Mouse (Mus musculus): ENCODE results near the gene Gm2897. TPM values are rescaled to one million over a fixed set of nuclear protein-coding genes. Genes with fewer than 3 reads are reported as not detected.
"Not testable (repeated sequence)": the region's sequence is repeated elsewhere in the genome, so short reads cannot be mapped to it uniquely, and the experiment has no call there.

Gene Gm2897
- not detected for polyA plus RNA-seq (2012; fragmentation: generic; extraction: Trizol)

- not testable (repeated sequence) for H3K4me2 ChIP-seq (ENCODE audit: low read depth); H3K36me3 ChIP-seq (ENCODE audit: control insufficient read depth, insufficient read depth); H3K4me3 ChIP-seq; H3K27me3 ChIP-seq (ENCODE audit: control insufficient read depth, insufficient read depth, insufficient read length); H3K79me2 ChIP-seq (ENCODE audit: control insufficient read depth, insufficient read depth); H3ac ChIP-seq (ENCODE audit: control insufficient read depth, insufficient read length)
Measured at GRCm38 (mm10) chr14:3048727-3049512, at the start of gene Gm2897. TSS of gene Gm2897 (plus strand) at chr14:3049285.

- H3K27me3 ChIP-seq (ENCODE audit: control insufficient read depth, insufficient read depth, insufficient read length); H3ac ChIP-seq (ENCODE audit: control insufficient read depth, insufficient read length); H3K36me3 ChIP-seq (ENCODE audit: control insufficient read depth, insufficient read depth); H3K4me2 ChIP-seq (ENCODE audit: low read depth); H3K4me3 ChIP-seq; H3K79me2 ChIP-seq (ENCODE audit: control insufficient read depth, insufficient read depth): not testable (repeated sequence)
Measured at GRCm38 (mm10) chr14:3029702-3030101, 19.4 kb upstream of the Gm2897 start, which contains the start of gene Gm2888. TSS of gene Gm2888 (plus strand) at chr14:3030002.

- not testable (repeated sequence) for H3K4me2 ChIP-seq (ENCODE audit: low read depth); H3ac ChIP-seq (ENCODE audit: control insufficient read depth, insufficient read length); H3K79me2 ChIP-seq (ENCODE audit: control insufficient read depth, insufficient read depth); H3K27me3 ChIP-seq (ENCODE audit: control insufficient read depth, insufficient read depth, insufficient read length); H3K4me3 ChIP-seq; H3K36me3 ChIP-seq (ENCODE audit: control insufficient read depth, insufficient read depth)
Measured at GRCm38 (mm10) chr14:3049513-3049800, 372 bp downstream of the Gm2897 start.

GRCm38 (mm10) chr14:3050087-3050486 is 1.0 kb downstream of the Gm2897 start:
- not testable (repeated sequence) for H3K4me3 ChIP-seq; H3K79me2 ChIP-seq (ENCODE audit: control insufficient read depth, insufficient read depth); H3K4me2 ChIP-seq (ENCODE audit: low read depth); H3ac ChIP-seq (ENCODE audit: control insufficient read depth, insufficient read length); H3K36me3 ChIP-seq (ENCODE audit: control insufficient read depth, insufficient read depth); H3K27me3 ChIP-seq (ENCODE audit: control insufficient read depth, insufficient read depth, insufficient read length)

- H3K79me2 ChIP-seq (ENCODE audit: control insufficient read depth, insufficient read depth); H3ac ChIP-seq (ENCODE audit: control insufficient read depth, insufficient read length); H3K4me2 ChIP-seq (ENCODE audit: low read depth); H3K36me3 ChIP-seq (ENCODE audit: control insufficient read depth, insufficient read depth); H3K4me3 ChIP-seq; H3K27me3 ChIP-seq (ENCODE audit: control insufficient read depth, insufficient read depth, insufficient read length): not testable (repeated sequence)
Measured at GRCm38 (mm10) chr14:3116051-3116450, 67.0 kb downstream of the Gm2897 start.

Other genes with a start within 250 kb of the Gm2897 start
- not detected for gene Gm2888, start 19.3 kb upstream of the Gm2897 start, polyA plus RNA-seq (2012; fragmentation: generic; extraction: Trizol)
- not detected for gene Gm10340, start 84.7 kb downstream of the Gm2897 start, polyA plus RNA-seq (2012; fragmentation: generic; extraction: Trizol)
- gene Gm5795, start 139.0 kb downstream of the Gm2897 start, polyA plus RNA-seq (2012; fragmentation: generic; extraction: Trizol) = not detected
- gene D830030K20Rik, start 159.2 kb downstream of the Gm2897 start, polyA plus RNA-seq (2012; fragmentation: generic; extraction: Trizol) = not detected